Mouse (Mus musculus) brain, embryonic 14.5 days (tissue): Measurements from ENCODE around the gene Rbm7.
A peak's percentile ranks its signal among the peaks of the same experiment; 100 is the strongest.

Source experiments
- CTCF ChIP-seq: fragments of 200-500 bp; IDR thresholded peaks from 2 replicates; pipeline ENCODE4 v1.5.1; 2012; ENCODE audit warnings: inconsistent platforms, mild to moderate bottlenecking, moderate library complexity, borderline replicate concordance; ENCODE audit not compliant: insufficient read depth, insufficient read length; ENCODE audit errors: extremely low read depth
- POLR2A ChIP-seq: fragments of 200-500 bp; IDR thresholded peaks from 2 replicates; pipeline ENCODE4 v1.6.1; 2012; ENCODE audit warnings: mild to moderate bottlenecking, inconsistent platforms, borderline replicate concordance; ENCODE audit not compliant: poor library complexity, insufficient read depth, insufficient read length, severe bottlenecking; ENCODE audit errors: extremely low read depth

DNA sequence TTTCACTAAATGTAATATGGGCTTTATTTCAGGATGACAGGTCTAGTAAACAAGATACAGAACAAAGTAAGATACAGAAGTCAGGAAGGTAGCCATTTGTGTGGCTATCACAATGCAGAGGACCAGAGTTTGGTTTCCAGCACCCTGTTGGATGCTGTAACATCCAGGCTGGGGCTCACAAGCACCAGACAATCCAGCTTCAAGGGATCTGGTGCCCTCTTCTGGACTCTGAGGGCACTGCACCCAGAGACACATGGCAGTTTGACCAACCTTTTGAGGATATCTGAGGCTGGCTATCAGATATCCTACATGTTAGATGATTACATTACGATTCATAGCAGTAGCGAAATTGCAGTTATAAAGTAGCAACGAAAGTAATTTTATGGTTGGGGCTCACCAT is 29.4 kb downstream of the Rbm7 start:
- TF ChIP-seq CTCF = peak; percentile 31; the same call in 1 of the 2 replicates
- TF ChIP-seq POLR2A = no peak
